Comparison of ENCODE assay signal across 26 mouse cellular contexts in genomic region chr11:90978234-90978633, GRCm38 (mm10).
"Had no signal": no experiment of that assay in that cellular context is flagged by ENCODE, and none has a peak within 500 bp of the region (broad histone marks: within the 10 kb centered on the region; RNA-seq: fewer than 3 reads in every experiment).

No protein-coding gene starts in this region.

- H3K9ac ChIP-seq: embryonic facial prominence, embryonic 12.5 days; embryonic facial prominence, embryonic 13.5 days; embryonic facial prominence, embryonic 15.5 days; forebrain, embryonic 12.5 days; forebrain, embryonic 13.5 days; forebrain, embryonic 15.5 days; forebrain, postnatal 0 days had no signal

- H3K9me3 ChIP-seq: embryonic facial prominence, embryonic 10.5 days; embryonic facial prominence, embryonic 12.5 days; embryonic facial prominence, embryonic 13.5 days; embryonic facial prominence, embryonic 15.5 days; forebrain, embryonic 10.5 days; forebrain, embryonic 12.5 days; forebrain, embryonic 13.5 days; forebrain, embryonic 15.5 days; heart, embryonic 10.5 days had no signal

- H3K36me3 ChIP-seq: embryonic facial prominence, embryonic 10.5 days; embryonic facial prominence, embryonic 12.5 days; embryonic facial prominence, embryonic 13.5 days; embryonic facial prominence, embryonic 15.5 days; forebrain, embryonic 10.5 days; forebrain, embryonic 12.5 days; forebrain, embryonic 15.5 days; heart, embryonic 10.5 days had no signal

- H3K27ac ChIP-seq: embryonic facial prominence, embryonic 10.5 days; embryonic facial prominence, embryonic 12.5 days; embryonic facial prominence, embryonic 13.5 days; embryonic facial prominence, embryonic 15.5 days; forebrain, embryonic 10.5 days; forebrain, embryonic 12.5 days; forebrain, embryonic 13.5 days; forebrain, embryonic 15.5 days; gastrocnemius, adult 2 months; heart, adult 2 months; heart, embryonic 10.5 days had no signal

- H3K4me3 ChIP-seq: embryonic facial prominence, embryonic 10.5 days; embryonic facial prominence, embryonic 12.5 days; embryonic facial prominence, embryonic 13.5 days; embryonic facial prominence, embryonic 15.5 days; erythroblast, embryonic 14.5 days; forebrain, embryonic 10.5 days; forebrain, embryonic 12.5 days; forebrain, embryonic 13.5 days; forebrain, embryonic 15.5 days; gastrocnemius, adult 2 months; heart, adult 2 months; heart, embryonic 10.5 days had no signal

- DNase-seq: cerebellum, adult 9-11 months; cerebellum, postnatal 10 days; cerebellum, postnatal 14 days; cerebellum, postnatal 25 days; cerebellum, postnatal 36 days; embryo, embryonic 11 days; gastrocnemius, adult 2 months; gastrocnemius, postnatal 10 days; gastrocnemius, postnatal 14 days; gastrocnemius, postnatal 25 days; gastrocnemius, postnatal 36 days; heart, adult 11 months; heart, adult 18-20 months; heart, adult 2 months had no signal

- H3K27me3 ChIP-seq: embryonic facial prominence, embryonic 12.5 days; embryonic facial prominence, embryonic 13.5 days; embryonic facial prominence, embryonic 15.5 days; forebrain, embryonic 12.5 days; forebrain, embryonic 13.5 days; forebrain, embryonic 15.5 days had no signal

- H3K4me2 ChIP-seq: embryonic facial prominence, embryonic 12.5 days; embryonic facial prominence, embryonic 13.5 days; embryonic facial prominence, embryonic 15.5 days; forebrain, embryonic 12.5 days; forebrain, embryonic 13.5 days; forebrain, embryonic 15.5 days; heart, embryonic 11.5 days had no signal

- H3K4me1 ChIP-seq: embryonic facial prominence, embryonic 10.5 days; embryonic facial prominence, embryonic 13.5 days; embryonic facial prominence, embryonic 15.5 days; forebrain, embryonic 10.5 days; forebrain, embryonic 12.5 days; forebrain, embryonic 13.5 days; forebrain, embryonic 15.5 days; heart, embryonic 10.5 days had no signal
